Mouse (Mus musculus): ENCODE data around the gene Olfr1373. TPM values are rescaled to one million over a fixed set of nuclear protein-coding genes. Genes with fewer than 3 reads are reported as not detected.

Gene Olfr1373
- polyA plus RNA-seq, 1 experiment from 2014 or later, result not detected

DNA sequence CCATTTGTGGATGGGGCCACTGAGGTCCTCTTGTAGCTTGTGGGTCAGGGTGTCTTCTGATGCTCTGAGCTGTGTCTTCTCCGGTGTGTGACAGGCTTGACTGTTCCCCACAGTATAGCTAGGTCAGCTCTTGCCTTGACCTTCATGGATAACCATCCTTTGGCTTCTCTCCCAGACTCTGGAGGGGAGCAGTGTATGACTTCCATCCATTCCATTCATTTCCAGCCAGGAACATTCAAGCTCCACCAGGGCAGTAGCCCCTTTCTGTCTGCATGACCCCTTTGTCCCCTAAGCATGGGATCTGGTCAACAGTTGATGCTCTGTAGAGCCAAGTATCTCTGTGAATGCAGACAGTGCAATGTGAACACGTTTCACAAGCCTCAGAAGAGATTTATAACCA lies 47.7 kb downstream of the Olfr1373 start:
- H3K4me1 ChIP-seq (ENCODE audit: insufficient read depth), result peaks cover 8% of the 10 kb centered on the region; the same call in 1 of the 2 replicates
- 71% methylated on average over 2 of the region's 2 CpGs for WGBS
- H3K9ac ChIP-seq, result no peak overlapping the region
- H3K27me3 ChIP-seq (ENCODE audit: insufficient read depth, low read length), result no peaks in the 10 kb centered on the region
- H3K4me2 ChIP-seq, result peak overlapping the region; percentile 88
- H3K9me3 ChIP-seq (ENCODE audit: low read depth, low read length), result no peaks in the 10 kb centered on the region
- ATAC-seq (ENCODE audit: insufficient read depth) (no peak), DNase-seq (no peak)
- H3K27ac ChIP-seq (ENCODE audit: low read depth), result no peak overlapping the region
- H3K4me3 ChIP-seq (ENCODE audit: low read depth, low read length), result no peak overlapping the region
- 0 out of 2 replicates have a peak, but pooled peaks cover 4% of the 10 kb centered on the region for H3K36me3 ChIP-seq (ENCODE audit: insufficient read depth)
- TF ChIP-seq CTCF (IDR thresholded peaks at IDR 0.05; ENCODE audit: low read depth), result no peak

DNA sequence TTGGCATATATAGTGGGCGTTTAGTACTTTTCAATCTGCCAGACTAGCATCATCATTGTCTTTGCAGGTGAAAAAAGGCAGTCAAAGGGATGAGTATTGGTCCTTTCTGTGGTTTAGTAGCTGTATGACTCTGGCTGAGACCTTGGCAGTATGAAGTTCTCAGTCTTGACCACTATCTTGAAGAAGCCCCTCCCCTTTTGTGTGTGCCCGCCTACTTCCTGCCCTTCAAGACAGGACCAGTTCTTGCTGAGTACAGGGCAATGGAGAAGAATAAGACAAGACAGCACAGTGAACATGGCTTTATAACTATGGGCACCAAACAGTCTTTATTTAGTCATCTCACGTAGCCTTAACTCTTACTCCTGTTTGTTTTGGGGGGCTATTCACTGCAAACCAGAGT lies 48.3 kb downstream of the Olfr1373 start:
- TF ChIP-seq CTCF (IDR thresholded peaks at IDR 0.05; ENCODE audit: low read depth), result no peak
- Histone ChIP-seq H3K27ac (ENCODE audit: low read depth) (no peak overlapping the region), H3K4me3 (ENCODE audit: low read depth, low read length) (no peak overlapping the region), H3K9ac (no peak overlapping the region), H3K9me3 (ENCODE audit: low read depth, low read length) (no peaks in the 10 kb centered on the region), H3K4me2 (no peak overlapping the region), H3K36me3 (ENCODE audit: insufficient read depth) (0 out of 2 replicates have a peak, but pooled peaks cover 4% of the 10 kb centered on the region), H3K4me1 (ENCODE audit: insufficient read depth) (peaks cover 8% of the 10 kb centered on the region; the same call in 1 of the 2 replicates), H3K27me3 (ENCODE audit: insufficient read depth, low read length) (no peaks in the 10 kb centered on the region)
- DNase-seq (no peak), ATAC-seq (ENCODE audit: insufficient read depth) (no peak)
- WGBS, result 67% methylated on average over 3 of the region's 3 CpGs

Small RNAs within 50 kb of the gene (microRNA-seq; reads per million reads assigned to microRNA genes)
- not detected for gene Gm24157 (ENCODE audit: borderline number of aligned reads)
- 13.8 reads per million, percentile 26 among the genes with 10 or more reads in this experiment for gene Mir3061 (ENCODE audit: borderline number of aligned reads)

Other genes with a start within 250 kb of the Olfr1373 start
- gene Cdkn2aipnl, start 177.9 kb downstream of the Olfr1373 start, polyA plus RNA-seq (2014; fragmentation: Nextera tagmentation; extraction: Ambion mirVana), result 107 and 109 TPM in 2 replicates
- gene Ube2b, start 144.8 kb downstream of the Olfr1373 start, polyA plus RNA-seq (2014; fragmentation: Nextera tagmentation; extraction: Ambion mirVana), result 126 and 128 TPM in 2 replicates
- 8.5 and 9.4 TPM in 2 replicates for gene Cdkl3, start 141.3 kb downstream of the Olfr1373 start, polyA plus RNA-seq (2014; fragmentation: Nextera tagmentation; extraction: Ambion mirVana)
- 94.0 and 95.3 TPM in 2 replicates for gene Ppp2ca, start 46.8 kb downstream of the Olfr1373 start, polyA plus RNA-seq (2014; fragmentation: Nextera tagmentation; extraction: Ambion mirVana)
- gene Olfr1371, start 68.5 kb upstream of the Olfr1373 start, polyA plus RNA-seq (2014; fragmentation: Nextera tagmentation; extraction: Ambion mirVana), result not detected in 2 replicates
- 781 and 807 TPM in 2 replicates for gene Skp1a, start 86.5 kb upstream of the Olfr1373 start, polyA plus RNA-seq (2014; fragmentation: Nextera tagmentation; extraction: Ambion mirVana)
- 64.2 and 68.8 TPM in 2 replicates for gene Tcf7, start 137.5 kb upstream of the Olfr1373 start, polyA plus RNA-seq (2014; fragmentation: Nextera tagmentation; extraction: Ambion mirVana)
- gene Vdac1, start 215.3 kb upstream of the Olfr1373 start, polyA plus RNA-seq (2014; fragmentation: Nextera tagmentation; extraction: Ambion mirVana), result 219 TPM in 2 replicates